Mouse (Mus musculus) hindbrain, embryonic 12.5 days (tissue): ENCODE measurements around the gene Sgo1. TPM values are rescaled to one million over a fixed set of nuclear protein-coding genes. Genes with fewer than 3 reads are reported as not detected.

Experiments used
- ATAC-seq: fragments of 200-750 bp; cut with Nextera tagmentation; 2 replicates; pipeline ENCODE4 v1.8.0; 2017; ENCODE audit warnings: moderate TSS enrichment; ENCODE audit not compliant: low FRiP score
- H3K27ac ChIP-seq: fragments of 300-500 bp; sonication (generic); 2 replicates; pipeline ENCODE4 v1.5.1; 2016; ENCODE audit warnings: mild to moderate bottlenecking
- H3K27me3 ChIP-seq: fragments of 300-500 bp; sonication (generic); 2 replicates; pipeline ENCODE4 v1.6.1; 2016; ENCODE audit warnings: mild to moderate bottlenecking
- H3K36me3 ChIP-seq: fragments of 300-500 bp; sonication (generic); 2 replicates; pipeline ENCODE4 v1.6.1; 2016; ENCODE audit warnings: mild to moderate bottlenecking
- H3K4me1 ChIP-seq: fragments of 300-500 bp; sonication (generic); 2 replicates; pipeline ENCODE4 v1.6.1; 2016
- H3K4me2 ChIP-seq: fragments of 300-500 bp; sonication (generic); replicated peaks from 2 replicates; pipeline ENCODE4 v1.6.1; 2016; ENCODE audit warnings: mild to moderate bottlenecking
- H3K4me3 ChIP-seq: fragments of 300-500 bp; sonication (generic); 2 replicates; pipeline ENCODE4 v1.5.1; 2016; ENCODE audit warnings: mild to moderate bottlenecking
- H3K9ac ChIP-seq: fragments of 300-500 bp; sonication (generic); 2 replicates; pipeline ENCODE4 v1.6.1; 2016; ENCODE audit warnings: mild to moderate bottlenecking, moderate library complexity
- H3K9me3 ChIP-seq: fragments of 300-500 bp; sonication (generic); replicated peaks from 2 replicates; pipeline ENCODE4 v1.6.1; 2016; ENCODE audit warnings: mild to moderate bottlenecking
- WGBS: fragments of 180-500 bp; shearing (Covaris S2); methylation state at CpG from one replicate; pipeline ENCODE4 v1.1.7; 2016; 5-methylcytosine and 5-hydroxymethylcytosine counted together
- polyA plus RNA-seq: library from polyadenylated mRNA; unstranded; fragments of >200 nt; fragmentation: Nextera tagmentation; extraction: Ambion mirVana; gene quantifications from 2 replicates; pipeline ENCODE4 v1.2.1, GENCODE M21; 2016

The Sgo1 gene
- polyA plus RNA-seq, 1 experiment from 2014 or later: 28.3 TPM

- Histone ChIP-seq H3K27ac (no peak overlapping the region), H3K4me2 (no peak overlapping the region), H3K9me3 (no peaks in the 10 kb centered on the region), H3K36me3 (peaks cover 15% of the 10 kb centered on the region), H3K9ac (no peak overlapping the region), H3K4me1 (no peaks in the 10 kb centered on the region), H3K27me3 (no peaks in the 10 kb centered on the region), H3K4me3 (no peak overlapping the region)
- no peak for ATAC-seq
- 87% methylated on average over 5 of the region's 5 CpGs for WGBS
These were observed 61.0 kb downstream of the Sgo1 start for GRCm38 (mm10) chr17:53628131-53628530.

- no peaks in the 10 kb centered on the region for H3K4me1 ChIP-seq
- no peak overlapping the region for H3K4me2 ChIP-seq
- no peak overlapping the region for H3K4me3 ChIP-seq
- H3K9ac ChIP-seq: no peak overlapping the region
- ATAC-seq: no peak
- 79% methylated on average over 4 of the region's 4 CpGs for WGBS
- H3K27me3 ChIP-seq: no peaks in the 10 kb centered on the region
- H3K36me3 ChIP-seq: peaks cover 10% of the 10 kb centered on the region
- H3K27ac ChIP-seq: no peak overlapping the region
- H3K9me3 ChIP-seq: no peaks in the 10 kb centered on the region
These were observed 61.6 kb downstream of the Sgo1 start for GRCm38 (mm10) chr17:53627497-53627896.

DNA sequence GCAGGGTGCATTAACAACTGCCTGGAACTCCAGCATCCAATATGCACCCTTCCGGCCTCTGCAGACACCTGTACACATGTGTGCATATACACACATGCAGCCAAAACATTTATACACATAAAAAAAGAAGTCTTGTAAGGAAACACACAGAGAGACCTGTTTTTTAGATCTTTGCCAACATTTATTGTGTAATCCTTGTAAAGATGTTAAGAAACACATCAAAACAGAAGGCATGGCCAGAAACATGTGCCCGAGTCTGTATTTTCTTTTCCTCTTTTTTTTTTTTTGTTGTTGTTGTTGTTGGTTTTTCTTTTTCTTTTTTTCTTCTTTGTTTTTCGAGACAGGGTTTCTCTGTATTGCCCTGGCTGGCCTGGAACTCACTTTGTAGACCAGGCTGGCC, 63.0 kb downstream of the Sgo1 start:
- no peaks in the 10 kb centered on the region for H3K27me3 ChIP-seq
- H3K4me1 ChIP-seq: no peaks in the 10 kb centered on the region
- H3K4me2 ChIP-seq: no peak overlapping the region
- no peak overlapping the region for H3K27ac ChIP-seq
- no peak for ATAC-seq
- WGBS: 83% methylated on average over 3 of the region's 3 CpGs
- H3K9ac ChIP-seq: no peak overlapping the region
- H3K9me3 ChIP-seq: no peaks in the 10 kb centered on the region
- no peak overlapping the region for H3K4me3 ChIP-seq
- H3K36me3 ChIP-seq: peaks cover 5% of the 10 kb centered on the region

Other genes with a start within 250 kb of the Sgo1 start
- gene Efhb, start 226.0 kb downstream of the Sgo1 start, polyA plus RNA-seq: 1.0 and 1.4 TPM in 2 replicates
- gene Rab5a, start 210.1 kb downstream of the Sgo1 start, polyA plus RNA-seq: 123 and 142 TPM in 2 replicates
- 0.39 and 0.44 TPM in 2 replicates for gene Pp2d1, start 149.9 kb downstream of the Sgo1 start, polyA plus RNA-seq
- gene Kat2b, start 122.5 kb downstream of the Sgo1 start, polyA plus RNA-seq: 5.3 and 5.8 TPM in 2 replicates
- gene Sult1c2, start 157.0 kb upstream of the Sgo1 start, polyA plus RNA-seq: not detected in 2 replicates